Mouse (Mus musculus): ENCODE results near the gene Plekha6.

The Plekha6 gene

DNA sequence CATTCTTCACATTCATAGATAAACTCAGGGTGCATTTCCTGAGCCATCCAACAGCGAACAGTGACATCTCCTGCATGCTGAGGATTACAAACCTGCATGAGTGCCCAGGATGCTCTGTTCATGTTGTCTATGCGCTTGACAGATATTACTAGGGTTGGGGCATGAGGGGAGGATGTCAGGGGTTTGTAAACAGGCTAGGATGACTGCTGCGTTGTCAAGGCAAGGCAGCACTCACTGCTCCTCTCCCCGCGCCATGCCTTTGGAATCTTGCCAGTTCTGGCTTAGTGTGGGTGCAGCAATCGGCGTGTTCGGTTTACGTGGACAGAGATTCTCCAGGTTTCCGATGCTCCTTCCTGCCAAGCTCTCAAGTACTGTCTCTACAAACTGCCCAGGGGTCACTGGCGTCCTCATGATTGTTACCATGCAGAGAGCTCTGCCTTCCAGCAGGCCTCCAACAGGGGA, 115.7 kb downstream of the Plekha6 start:
- DNase-seq = no peak

DNA sequence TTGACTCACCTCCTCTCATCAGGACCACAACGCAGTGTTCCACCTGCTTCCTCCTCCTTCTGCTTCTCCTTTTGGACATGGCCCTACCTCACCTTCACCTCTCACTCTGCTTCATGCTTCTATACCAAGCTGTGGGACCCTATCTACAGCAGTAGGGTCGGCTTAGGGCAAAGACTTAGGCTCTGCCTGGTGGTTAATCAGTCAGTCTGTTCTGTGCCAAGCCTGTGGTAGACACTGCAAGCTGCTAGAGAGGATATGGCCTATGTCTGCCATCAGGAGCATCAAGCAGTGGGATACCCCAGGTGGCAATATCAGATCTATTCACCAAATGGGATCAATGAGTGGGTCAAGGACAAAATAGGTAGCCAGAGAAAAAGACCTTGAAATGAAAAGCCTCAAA, 116.5 kb downstream of the Plekha6 start:
- DNase-seq = no peak

DNA sequence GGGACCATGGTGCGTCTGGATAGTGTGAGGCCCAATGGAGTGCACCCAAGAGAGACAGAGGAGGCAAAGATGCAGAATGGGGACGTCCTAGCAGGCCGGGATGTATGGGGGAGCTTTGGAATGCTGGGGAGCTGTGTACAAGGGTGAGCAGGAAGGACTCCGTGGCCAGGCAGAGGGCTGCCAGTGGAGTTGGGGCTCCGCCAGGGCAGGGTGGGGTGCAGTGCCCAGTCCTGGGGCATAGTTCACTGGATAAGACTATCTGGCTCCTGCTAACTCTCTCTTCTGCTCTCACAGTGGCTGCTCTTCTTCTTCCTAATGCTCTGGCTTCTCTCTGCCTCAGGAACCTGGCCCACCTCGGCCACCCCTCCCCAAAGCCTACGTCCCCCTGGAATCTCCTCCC, 121.9 kb downstream of the Plekha6 start:
- no peak for DNase-seq

- DNase-seq = no peak
These were observed 123.0 kb downstream of the Plekha6 start for GRCm38 (mm10) chr1:133287051-133287450.

GRCm38 (mm10) chr1:133287880-133288279, 123.9 kb downstream of the Plekha6 start:
- no peak for DNase-seq

GRCm38 (mm10) chr1:133291888-133292287, 127.9 kb downstream of the Plekha6 start:
- no peak for DNase-seq

DNA sequence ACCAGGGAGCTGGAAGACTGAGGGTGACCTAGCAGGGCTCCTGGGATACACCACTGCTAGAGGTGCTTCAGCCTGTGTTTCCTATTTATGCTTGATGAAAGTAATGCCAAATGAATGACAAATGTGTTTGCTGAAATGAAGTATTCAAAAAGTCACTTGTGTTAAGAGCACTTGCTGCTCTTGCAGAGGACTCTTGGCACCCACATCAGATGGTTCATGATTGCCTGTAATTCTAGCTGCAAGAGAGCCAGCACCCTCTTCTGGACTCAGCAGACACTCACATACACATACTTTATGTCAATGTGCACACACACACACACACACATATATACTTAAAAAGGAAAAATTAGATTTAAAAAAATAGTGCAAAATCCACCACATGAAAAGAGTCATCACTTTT, 128.6 kb downstream of the Plekha6 start:
- peak; percentile 42 for DNase-seq

- DNase-seq = peak; percentile 61
These were observed 132.4 kb downstream of the Plekha6 start for GRCm38 (mm10) chr1:133296376-133296775.

- DNase-seq = no peak
These were observed 134.8 kb downstream of the Plekha6 start for GRCm38 (mm10) chr1:133298816-133299215.

GRCm38 (mm10) chr1:133302540-133302939, 138.5 kb downstream of the Plekha6 start:
- DNase-seq = peak; percentile 88

DNA sequence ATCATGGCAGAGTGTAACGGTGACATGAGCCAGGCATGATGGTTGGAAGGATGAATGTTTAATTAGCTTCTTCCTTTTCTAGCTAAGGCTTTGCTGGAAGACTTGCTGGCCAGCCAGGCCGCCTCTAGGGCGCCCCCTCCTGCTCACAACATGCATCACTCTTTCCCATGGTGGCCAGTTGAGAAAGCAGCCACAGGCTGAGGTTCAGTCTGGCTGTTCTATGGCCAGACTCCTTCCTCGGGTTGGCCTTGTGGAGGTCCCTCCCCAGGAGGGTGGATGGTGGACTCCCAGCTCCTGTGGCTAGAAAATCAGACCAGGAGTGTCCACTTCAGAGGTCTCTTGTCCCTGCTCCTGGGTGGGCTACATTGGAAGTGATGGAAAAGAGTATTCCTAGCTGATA, 142.8 kb downstream of the Plekha6 start:
- peak; percentile 88 for DNase-seq

DNA sequence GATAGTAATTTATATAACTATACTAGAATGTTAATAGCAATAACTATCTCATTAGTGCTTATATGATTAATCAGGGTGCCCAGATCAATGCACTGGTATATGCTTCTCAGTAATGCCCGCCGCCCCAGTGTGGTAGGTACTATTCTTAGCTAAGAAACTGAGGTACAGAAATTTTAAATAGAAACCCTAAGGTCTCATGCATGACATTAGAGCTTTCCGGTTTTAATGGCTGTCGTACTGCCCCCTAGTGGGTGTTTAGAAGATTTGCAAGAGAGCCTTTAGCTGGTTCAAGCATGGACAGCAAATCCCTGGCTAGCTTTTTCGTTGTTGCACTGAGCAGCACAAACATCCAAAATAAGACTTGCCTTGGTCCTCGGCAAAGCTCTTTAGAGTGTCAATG, 143.3 kb downstream of the Plekha6 start:
- peak; percentile 69 for DNase-seq

GRCm38 (mm10) chr1:133309652-133310267, 145.8 kb downstream of the Plekha6 start, which contains the start of gene Golt1a:
Gene Golt1a (plus strand): TSS chr1:133309800.
- peak; percentile 37 for DNase-seq

GRCm38 (mm10) chr1:133311240-133311639, 147.2 kb downstream of the Plekha6 start:
- DNase-seq = no peak

- DNase-seq = peak; percentile 47
These were observed 147.9 kb downstream of the Plekha6 start for GRCm38 (mm10) chr1:133311946-133312345.

GRCm38 (mm10) chr1:133314364-133314763, 150.4 kb downstream of the Plekha6 start:
- peak; percentile 79 for DNase-seq

- DNase-seq = no peak
These were observed 151.8 kb downstream of the Plekha6 start for GRCm38 (mm10) chr1:133315775-133316174.

DNA sequence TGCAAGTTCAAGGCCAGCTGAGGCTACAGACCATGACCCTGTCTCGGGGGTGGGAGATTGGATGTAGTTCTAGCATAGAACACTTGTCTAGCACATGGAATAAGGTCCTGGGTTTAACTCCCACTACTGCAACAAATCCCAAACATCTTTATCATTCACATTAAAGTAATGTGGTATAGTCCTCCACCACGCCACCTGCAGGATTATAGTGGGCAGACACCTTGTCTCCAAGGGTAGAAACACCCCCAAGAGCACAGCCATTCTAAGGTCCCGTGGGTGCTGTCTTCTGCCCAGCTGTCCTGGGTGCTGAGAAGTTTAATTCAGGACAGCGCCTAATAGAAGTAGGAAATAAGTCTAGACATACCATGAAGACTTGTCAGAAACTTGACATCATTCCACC, 152.6 kb downstream of the Plekha6 start:
- no peak for DNase-seq

- no peak for DNase-seq
These were observed 153.1 kb downstream of the Plekha6 start for GRCm38 (mm10) chr1:133317149-133317548.

- peak; percentile 69 for DNase-seq
These were observed 157.4 kb downstream of the Plekha6 start, which contains the start of gene Kiss1 for GRCm38 (mm10) chr1:133321267-133321925. Gene Kiss1 (plus strand): TSS chr1:133321875.

- peak; percentile 57 for DNase-seq
These were observed 159.3 kb downstream of the Plekha6 start for GRCm38 (mm10) chr1:133323333-133323732.

DNA sequence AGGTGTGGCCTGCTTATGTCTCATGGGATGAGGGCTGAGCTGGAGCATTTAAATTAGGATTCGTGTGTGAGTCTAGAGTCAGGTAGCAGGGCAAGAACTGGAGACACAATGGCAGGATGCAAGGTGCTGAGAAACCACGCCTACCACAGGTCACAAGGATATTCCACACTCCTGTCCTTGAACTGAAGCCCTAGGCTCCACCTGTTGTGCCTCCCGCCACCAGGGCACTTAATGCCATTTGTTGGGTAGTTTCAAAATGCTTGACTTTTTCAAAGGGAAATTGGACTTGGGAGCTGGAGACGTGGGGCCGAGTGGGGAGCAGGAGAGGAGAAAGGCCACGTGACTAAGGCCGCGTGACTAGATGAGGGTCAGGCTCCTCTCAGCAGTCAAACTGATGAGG, 161.9 kb downstream of the Plekha6 start:
- no peak for DNase-seq

DNA sequence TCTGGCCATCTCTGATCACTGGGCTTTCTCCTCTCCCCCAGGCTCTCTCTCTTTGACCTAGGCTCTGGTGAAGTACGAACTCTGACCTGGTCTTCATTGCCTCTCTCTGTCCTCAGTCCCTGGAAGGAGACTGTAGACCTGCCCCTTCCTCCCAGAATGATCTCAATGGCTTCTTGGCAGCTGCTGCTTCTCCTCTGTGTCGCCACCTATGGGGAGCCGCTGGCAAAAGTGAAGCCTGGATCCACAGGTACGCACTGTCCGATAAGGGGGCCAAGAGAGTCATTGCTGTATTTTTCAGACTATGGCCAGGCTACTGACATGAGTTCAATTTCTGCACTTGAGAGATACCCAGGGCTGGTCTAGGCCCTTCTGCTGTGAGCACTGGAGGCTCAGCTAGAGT, 163.1 kb downstream of the Plekha6 start:
- no peak for DNase-seq

DNA sequence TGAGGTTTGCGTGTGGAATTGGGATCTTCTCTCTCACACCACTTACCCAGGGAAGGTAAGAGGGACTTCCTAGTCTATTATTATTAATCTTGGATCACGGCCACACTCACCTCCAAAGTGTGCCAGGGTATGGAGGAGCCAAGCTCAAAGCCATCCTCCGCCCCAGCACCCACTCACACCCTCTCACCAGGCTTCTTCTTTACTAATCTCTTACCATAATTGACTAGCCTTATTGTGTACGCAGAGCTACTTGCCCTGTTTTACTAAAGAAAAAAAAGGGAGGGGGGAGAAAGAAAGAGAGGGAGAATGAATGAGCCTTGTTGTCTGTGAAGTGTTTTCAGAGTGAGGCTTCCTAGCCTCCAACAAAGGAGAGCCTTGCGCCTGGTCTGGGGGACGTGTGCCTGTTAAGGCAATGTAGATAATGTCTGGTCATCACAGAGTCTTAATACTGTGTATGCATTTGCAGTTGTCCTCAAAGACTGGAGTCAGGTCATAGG, 164.3 kb downstream of the Plekha6 start:
- no peak for DNase-seq
